Mouse (Mus musculus) spleen, postnatal 4 days (tissue): ENCODE measurements at regions not wholly inside any gene's neighbourhood (a gene's known extent, or its start where the extent isn't known, plus 50 kb on each side); places are given as distances from the start of the nearest gene placed in this dataset.

Experiments used
- DNase-seq, 2 experiments: peaks; one replicate each; pipeline ENCODE4 v3.0.0; 2022; ENCODE audit warnings: low spot score in 2 of 2

GRCm38 (mm10) chr9:49873550-49873949 lies 74.8 kb upstream of the Ncam1 start:
- DNase-seq: no peak

- no peak for DNase-seq
Measured at GRCm38 (mm10) chr9:49851522-49851921, 52.8 kb upstream of the Ncam1 start.

DNA sequence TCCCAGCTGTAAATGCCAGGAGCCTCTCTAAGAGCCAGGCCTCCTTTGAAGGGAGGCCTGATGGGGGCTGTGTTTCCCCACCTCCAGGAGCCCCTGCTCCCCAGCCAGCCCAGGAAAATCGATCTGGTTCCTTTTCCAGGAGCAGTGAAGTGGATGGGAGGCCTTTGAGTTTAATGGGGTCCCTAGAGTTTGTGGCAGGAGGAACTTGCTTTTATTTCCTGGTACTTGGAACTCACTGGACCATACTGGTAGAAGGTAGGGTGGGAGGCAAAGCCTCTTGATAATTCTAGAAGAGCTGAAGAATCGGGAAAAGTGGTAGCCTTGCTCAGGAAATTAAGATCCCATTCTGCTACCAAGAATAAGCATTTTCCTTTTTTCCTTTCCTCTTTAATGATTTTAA lies 50.7 kb upstream of the Ncam1 start:
- no peak for DNase-seq

DNA sequence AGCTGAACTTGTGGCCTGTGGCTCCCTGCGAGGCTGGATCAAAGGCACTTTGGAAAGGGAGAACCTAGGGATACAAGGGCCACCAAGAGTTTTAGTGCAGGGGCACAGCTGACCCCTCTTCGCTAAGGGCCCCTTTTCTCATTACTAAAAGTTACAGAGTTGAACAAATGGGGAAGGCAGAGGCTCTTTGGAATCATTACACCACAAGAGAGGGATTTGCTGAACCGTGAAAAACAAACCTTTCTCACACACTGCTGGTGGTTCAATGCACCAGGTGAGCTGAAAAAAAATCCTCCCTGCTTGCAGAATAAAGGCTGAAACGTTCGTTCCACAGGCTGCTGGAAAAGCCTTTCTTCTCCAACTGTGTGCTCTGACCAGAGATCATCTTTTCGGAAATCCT lies 50.2 kb upstream of the Ncam1 start:
- DNase-seq: no peak
